In the genomic region with DNA sequence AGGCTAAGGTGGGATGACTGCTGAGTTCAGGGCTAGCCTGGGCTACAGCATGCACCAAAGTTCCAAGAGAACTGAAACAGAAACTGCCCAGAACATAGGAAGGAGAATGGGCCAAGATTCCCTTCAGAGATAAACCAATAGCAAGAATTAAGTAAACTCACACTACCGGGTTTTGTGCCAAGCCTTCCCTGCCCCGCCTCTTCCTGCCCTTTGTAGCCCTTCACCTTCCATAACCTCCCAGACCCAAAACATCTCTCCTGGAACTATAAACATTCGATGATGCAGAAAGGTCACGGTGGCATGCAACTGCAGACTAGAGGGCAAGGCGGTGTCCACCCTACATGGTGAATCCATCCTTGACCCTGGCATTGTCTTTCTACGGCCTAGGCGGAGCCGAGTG, we compare ENCODE assay signal across 29 mouse cellular contexts. TPM values are rescaled to one million over a fixed set of nuclear protein-coding genes. Genes with fewer than 3 reads are reported as not detected.
DNase-seq lines count a peak whose midpoint lies in the region; ATAC-seq and TF ChIP-seq lines count a peak whose summit lies in the region.
"Had no signal": no experiment of that assay in that cellular context is flagged by ENCODE, and none has a peak within 500 bp of the region (broad histone marks: within the 10 kb centered on the region; RNA-seq: fewer than 3 reads in every experiment).

No protein-coding gene starts in this region.

- no peak for TF ChIP-seq POLR2A in liver, adult 2 months (IDR thresholded peaks at IDR 0.05; ENCODE audit: extremely low read depth, insufficient read depth, low read length)
- no peak for TF ChIP-seq POLR2A in lung, adult 2 months (IDR thresholded peaks at IDR 0.05; ENCODE audit: borderline replicate concordance, extremely low read depth, low read depth, low read length)

- no peak overlapping the region; the same call in 1 of the 2 replicates for H3K27ac ChIP-seq in liver, adult 2 months (replicated peaks; ENCODE audit: insufficient read depth, low read depth, low read length)
- no peak overlapping the region for H3K27ac ChIP-seq in liver, embryonic 12.5 days
- H3K27ac ChIP-seq: forebrain, embryonic 10.5 days; forebrain, embryonic 13.5 days; heart, adult 2 months; heart, embryonic 10.5 days; heart, embryonic 13.5 days; hindbrain, embryonic 12.5 days had no signal

- no peak overlapping the region for H3K4me3 ChIP-seq in liver, adult 2 months (ENCODE audit: insufficient read depth, low read depth, low read length)
- no peak overlapping the region for H3K4me3 ChIP-seq in liver, embryonic 12.5 days
- H3K4me3 ChIP-seq in lung, adult 2 months (replicated peaks; ENCODE audit: extremely low read depth, low read depth, low read length): no peak overlapping the region
- H3K4me3 ChIP-seq: forebrain, embryonic 10.5 days; forebrain, embryonic 13.5 days; heart, adult 2 months; heart, embryonic 10.5 days; heart, embryonic 13.5 days; hindbrain, embryonic 12.5 days had no signal

- no peak for TF ChIP-seq CTCF in liver, adult 2 months (IDR thresholded peaks at IDR 0.05; ENCODE audit: low read depth, low read length)
- no peak for TF ChIP-seq CTCF in lung, adult 2 months (IDR thresholded peaks at IDR 0.05; ENCODE audit: insufficient read depth, low read length)

- peaks cover 4% of the 10 kb centered on the region; the same call in 1 of the 2 replicates for H3K4me1 ChIP-seq in liver, adult 2 months (ENCODE audit: control insufficient read depth, insufficient read depth, low read length)
- H3K4me1 ChIP-seq in liver, embryonic 12.5 days: peaks cover 12% of the 10 kb centered on the region
- no peaks in the 10 kb centered on the region; the same call in 1 of the 2 replicates for H3K4me1 ChIP-seq in lung, adult 2 months (ENCODE audit: control insufficient read depth, insufficient read depth, low read length)
- H3K4me1 ChIP-seq: heart, embryonic 10.5 days; heart, embryonic 13.5 days; hindbrain, embryonic 12.5 days had no signal

- no peak for ATAC-seq in liver, embryonic 12.5 days
- no peak for ATAC-seq in megakaryocyte-erythroid progenitor cell, adult 5-6 weeks (replicated peaks; ENCODE audit: low FRiP score, low TSS enrichment, poor library complexity, severe bottlenecking)
- ATAC-seq: forebrain, embryonic 13.5 days; forebrain, embryonic 16.5 days; hindbrain, embryonic 16.5 days; Patski had no signal

- peak; percentile 77 for DNase-seq in liver, adult 2 months (ENCODE audit: extremely low read depth, low read depth, low spot score)
- DNase-seq in lung, adult 2 months: peak; percentile 36
- peak; percentile 57 for DNase-seq in lung, postnatal 14 days
- DNase-seq in lung, postnatal 4 days: peak; percentile 53 to 72
- no peak for DNase-seq in spleen, postnatal 4 days (ENCODE audit: low spot score in 2 of 2)
- no peak for DNase-seq in adrenal gland, adult (ENCODE audit: inconsistent age in 2 of 2, low spot score in 1 of 2)
- DNase-seq: adrenal gland, adult 8-10 months; adrenal gland, postnatal 25 days; cerebellum, adult 11-12 months; cerebellum, adult 8-10 months; cerebellum, postnatal 10 days; cerebellum, postnatal 36 days; embryo, embryonic 11 days; gastrocnemius, postnatal 10 days; gastrocnemius, postnatal 36 days; heart, adult 2 months; heart, postnatal 14 days had no signal

- H3K4me2 ChIP-seq in liver, embryonic 12.5 days: no peak overlapping the region
- H3K4me2 ChIP-seq: forebrain, embryonic 13.5 days; heart, embryonic 13.5 days; hindbrain, embryonic 12.5 days had no signal

- H3K79me2 ChIP-seq in liver, adult 2 months (ENCODE audit: control insufficient read depth, insufficient read depth, low read length): no peaks in the 10 kb centered on the region

- no peaks in the 10 kb centered on the region for H3K27me3 ChIP-seq in liver, adult 2 months (ENCODE audit: control insufficient read depth, insufficient read depth, low read length)
- no peaks in the 10 kb centered on the region for H3K27me3 ChIP-seq in liver, embryonic 12.5 days (replicated peaks)
- H3K27me3 ChIP-seq: forebrain, embryonic 13.5 days; heart, embryonic 13.5 days; hindbrain, embryonic 12.5 days; Patski had no signal

- peaks cover 4% of the 10 kb centered on the region; the same call in 1 of the 2 replicates for H3K36me3 ChIP-seq in liver, adult 2 months (ENCODE audit: control insufficient read depth, insufficient read depth, low read length)
- H3K36me3 ChIP-seq in liver, embryonic 12.5 days: peaks cover 6% of the 10 kb centered on the region; the same call in 1 of the 2 replicates

- WGBS in liver, adult 2 months: 45% methylated on average over 8 of the region's 8 CpGs
- 80% methylated on average over 8 of the region's 8 CpGs for WGBS in liver, embryonic 12.5 days (ENCODE audit: insufficient replicate concordance)
- 61% methylated on average over 8 of the region's 8 CpGs for WGBS in lung, adult 2 months

- H3K9me3 ChIP-seq in liver, embryonic 12.5 days (replicated peaks): no peaks in the 10 kb centered on the region
- H3K9me3 ChIP-seq: forebrain, embryonic 10.5 days; forebrain, embryonic 13.5 days; G1E; heart, embryonic 10.5 days; heart, embryonic 13.5 days; hindbrain, embryonic 12.5 days had no signal

- H3K9ac ChIP-seq in liver, adult 2 months (ENCODE audit: low read depth, low read length): no peak overlapping the region
- no peak overlapping the region for H3K9ac ChIP-seq in liver, embryonic 12.5 days
- H3K9ac ChIP-seq: forebrain, embryonic 13.5 days; heart, embryonic 13.5 days; hindbrain, embryonic 12.5 days had no signal

RNA-seq across cellular contexts. Expression of a gene that starts 10.2 kb away (rescaled TPM):
- total RNA-seq in liver, adult 2 months (2014; rRNA removed): 25.3 and 25.5 TPM in 2 replicates
- polyA plus RNA-seq in liver, adult 2 months (2012; rRNA removed): 28.3 and 30.3 TPM in 2 replicates
- 13.8 and 14.0 TPM in 2 replicates for polyA plus RNA-seq in liver, embryonic 12.5 days (2016; fragmentation: Nextera tagmentation; extraction: Ambion mirVana)
- 19.0 and 21.4 TPM in 2 replicates for polyA plus RNA-seq in lung, adult 2 months (2012; rRNA removed)
- 1.7 and 3.4 TPM in 2 replicates for total RNA-seq in megakaryocyte-erythroid progenitor cell, adult 5-6 weeks (2014; fragmentation: Nextera tagmentation)
- 1.1 TPM in 1 of 2 replicates, not detected in the other for total RNA-seq in megakaryocyte-erythroid progenitor cell, adult 5-6 weeks (2017)
- total RNA-seq: granulocyte monocyte progenitor cell, adult 5-6 weeks had no signal

RNA-seq across cellular contexts. Expression of a gene that starts 31.3 kb away (rescaled TPM):
- total RNA-seq in liver, adult 2 months (2014; rRNA removed): 381 and 420 TPM in 2 replicates
- 563 and 625 TPM in 2 replicates for polyA plus RNA-seq in liver, adult 2 months (2012; rRNA removed)
- polyA plus RNA-seq in liver, embryonic 12.5 days (2016; fragmentation: Nextera tagmentation; extraction: Ambion mirVana): 199 and 203 TPM in 2 replicates
- 602 and 729 TPM in 2 replicates for polyA plus RNA-seq in lung, adult 2 months (2012; rRNA removed)
- 102 and 143 TPM in 2 replicates for total RNA-seq in megakaryocyte-erythroid progenitor cell, adult 5-6 weeks (2014; fragmentation: Nextera tagmentation)
- 157 and 169 TPM in 2 replicates for total RNA-seq in megakaryocyte-erythroid progenitor cell, adult 5-6 weeks (2017)

Comparison
In these comparisons a context has a peak if more than half of its experiments do, and no peak if none do; other contexts are left out.
1. DNase-seq: peak in liver, adult 2 months (single experiment), lung, adult 2 months (single experiment), lung, postnatal 14 days (single experiment) and lung, postnatal 4 days (2 of 2); none in spleen, postnatal 4 days (0 of 2) and adrenal gland, adult (0 of 2).